In genomic region chr4:136653019-136653418, GRCm38 (mm10) we compare ENCODE assay signal across 12 mouse cellular contexts. TPM values are rescaled to one million over a fixed set of nuclear protein-coding genes. Genes with fewer than 3 reads are reported as not detected.
DNase-seq lines count a peak whose midpoint lies in the region; ATAC-seq and TF ChIP-seq lines count a peak whose summit lies in the region.
"Had no signal": no experiment of that assay in that cellular context is flagged by ENCODE, and none has a peak within 500 bp of the region (broad histone marks: within the 10 kb centered on the region; RNA-seq: fewer than 3 reads in every experiment).

No protein-coding gene starts in this region.

- WGBS in heart, embryonic 10.5 days = 52% methylated on average over 6 of the region's 6 CpGs
- 68% methylated on average over 6 of the region's 6 CpGs for WGBS in forebrain, embryonic 15.5 days

- H3K27me3 ChIP-seq in heart, embryonic 10.5 days (ENCODE audit: insufficient read depth, poor library complexity, severe bottlenecking) = peaks cover 29% of the 10 kb centered on the region; the same call in 1 of the 2 replicates
- peaks cover 11% of the 10 kb centered on the region; the same call in 1 of the 2 replicates for H3K27me3 ChIP-seq in G1E (ENCODE audit: insufficient read depth, low read length)
- no peaks in the 10 kb centered on the region for H3K27me3 ChIP-seq in forebrain, embryonic 15.5 days

- H3K4me1 ChIP-seq in heart, embryonic 10.5 days = peaks cover 26% of the 10 kb centered on the region
- H3K4me1 ChIP-seq in G1E (ENCODE audit: insufficient read depth, low read depth, low read length) = peaks cover 72% of the 10 kb centered on the region
- peaks cover 20% of the 10 kb centered on the region for H3K4me1 ChIP-seq in forebrain, embryonic 15.5 days

- H3K9me3 ChIP-seq in heart, embryonic 10.5 days = no peaks in the 10 kb centered on the region
- H3K9me3 ChIP-seq in G1E (replicated peaks) = no peaks in the 10 kb centered on the region
- no peaks in the 10 kb centered on the region for H3K9me3 ChIP-seq in forebrain, embryonic 15.5 days
- H3K9me3 ChIP-seq: limb, embryonic 10.5 days had no signal

- no peak overlapping the region for H3K4me3 ChIP-seq in heart, embryonic 10.5 days
- H3K4me3 ChIP-seq in G1E (ENCODE audit: low read depth, low read length) = peak overlapping the region; percentile 42; the same call in 1 of the 2 replicates
- H3K4me3 ChIP-seq in forebrain, embryonic 15.5 days = no peak overlapping the region
- H3K4me3 ChIP-seq: limb, embryonic 10.5 days had no signal

- TF ChIP-seq CTCF in G1E (IDR thresholded peaks at IDR 0.05; ENCODE audit: low read depth, low read length) = no peak

- DNase-seq in heart, embryonic 10.5 days (ENCODE audit: low spot score) = no peak
- DNase-seq in heart, adult 11 months = no peak
- DNase-seq in G1E (ENCODE audit: low spot score) = peak; percentile 33
- DNase-seq in right cerebral cortex, adult 18-20 months = no peak
- DNase-seq in natural killer cell, adult 2 months (ENCODE audit: low spot score in 2 of 2) = no peak

- ATAC-seq in G1E (ENCODE audit: extremely low read depth, insufficient number of reproducible peaks, low FRiP score, poor library complexity, severe bottlenecking) = peak; percentile 79
- ATAC-seq in forebrain, embryonic 15.5 days (replicated peaks) = no peak
- peak; percentile 30 for ATAC-seq in megakaryocyte progenitor cell, adult 5-6 weeks (replicated peaks; ENCODE audit: poor library complexity)
- ATAC-seq in megakaryocyte-erythroid progenitor cell, adult 5-6 weeks (replicated peaks; ENCODE audit: low FRiP score, low TSS enrichment, poor library complexity, severe bottlenecking) = no peak

- peaks cover 7% of the 10 kb centered on the region; the same call in 1 of the 2 replicates for H3K36me3 ChIP-seq in heart, embryonic 10.5 days
- H3K36me3 ChIP-seq in G1E (replicated peaks) = no peaks in the 10 kb centered on the region
- H3K36me3 ChIP-seq in forebrain, embryonic 15.5 days = peaks cover 24% of the 10 kb centered on the region

- no peak overlapping the region for H3K4me2 ChIP-seq in forebrain, embryonic 15.5 days (replicated peaks)

- H3K27ac ChIP-seq in heart, embryonic 10.5 days = peak overlapping the region; percentile 47; the same call in 1 of the 2 replicates
- peak overlapping the region; percentile 76 for H3K27ac ChIP-seq in forebrain, embryonic 15.5 days (replicated peaks)

- no peak overlapping the region for H3K9ac ChIP-seq in forebrain, embryonic 15.5 days (replicated peaks)

RNA-seq across cellular contexts. Expression of gene Lactbl1, which starts 30.6 kb away (rescaled TPM):
- not detected in 2 replicates for polyA plus RNA-seq in heart, embryonic 10.5 days (2016; fragmentation: Nextera tagmentation; extraction: Ambion mirVana)
- total RNA-seq in G1E (2014; fragmentation: Nextera tagmentation) (not detected in 2 replicates), G1E (2017) (not detected in 2 replicates)
- 0.02 and 0.04 TPM in 2 replicates for polyA plus RNA-seq in G1E (2012)
- polyA plus RNA-seq in forebrain, embryonic 15.5 days (2015; fragmentation: Nextera tagmentation; extraction: Ambion mirVana) = 0.05 TPM in 1 of 2 replicates, not detected in the other
- total RNA-seq in megakaryocyte progenitor cell, adult 5-6 weeks (2015) = 0.07 and 0.20 TPM in 2 replicates
- total RNA-seq in megakaryocyte progenitor cell, adult 5-6 weeks (2017) = 0.03 and 0.08 TPM in 2 replicates
- 0.44 TPM in 1 of 2 replicates, not detected in the other for total RNA-seq in megakaryocyte-erythroid progenitor cell, adult 5-6 weeks (2014; fragmentation: Nextera tagmentation)
- 0.27 TPM in 1 of 2 replicates, not detected in the other for total RNA-seq in megakaryocyte-erythroid progenitor cell, adult 5-6 weeks (2017)
- total RNA-seq: adrenal gland, postnatal 4 days had no signal
- polyA plus RNA-seq: C2C12; limb, embryonic 10.5 days had no signal

RNA-seq across cellular contexts. Expression of gene Tex46, which starts 42.8 kb away (rescaled TPM):
- polyA plus RNA-seq in heart, embryonic 10.5 days (2016; fragmentation: Nextera tagmentation; extraction: Ambion mirVana) = not detected in 2 replicates
- not detected in 2 replicates for total RNA-seq in G1E (2014; fragmentation: Nextera tagmentation)
- not detected in 2 replicates for total RNA-seq in G1E (2017)
- not detected in 2 replicates for polyA plus RNA-seq in G1E (2012)
- polyA plus RNA-seq in forebrain, embryonic 15.5 days (2015; fragmentation: Nextera tagmentation; extraction: Ambion mirVana) = not detected in 2 replicates
- total RNA-seq in megakaryocyte progenitor cell, adult 5-6 weeks (2015) = not detected in 2 replicates
- total RNA-seq in megakaryocyte progenitor cell, adult 5-6 weeks (2017) = not detected in 2 replicates
- total RNA-seq in megakaryocyte-erythroid progenitor cell, adult 5-6 weeks (2014; fragmentation: Nextera tagmentation) = not detected in 2 replicates
- total RNA-seq in megakaryocyte-erythroid progenitor cell, adult 5-6 weeks (2017) = not detected in 2 replicates
- total RNA-seq: adrenal gland, postnatal 4 days had no signal
- polyA plus RNA-seq: C2C12; limb, embryonic 10.5 days; stomach, embryonic 14.5 days had no signal

RNA-seq across cellular contexts. Expression of gene Kdm1a, which starts 50.5 kb away (rescaled TPM):
- polyA plus RNA-seq in heart, embryonic 10.5 days (2016; fragmentation: Nextera tagmentation; extraction: Ambion mirVana) = 31.5 and 50.1 TPM in 2 replicates
- total RNA-seq in G1E (2014; fragmentation: Nextera tagmentation) = 66.5 and 86.3 TPM in 2 replicates
- 89.9 and 107 TPM in 2 replicates for total RNA-seq in G1E (2017)
- polyA plus RNA-seq in G1E (2012) = 29.3 and 35.0 TPM in 2 replicates
- 94.3 and 108 TPM in 2 replicates for polyA plus RNA-seq in forebrain, embryonic 15.5 days (2015; fragmentation: Nextera tagmentation; extraction: Ambion mirVana)
- total RNA-seq in megakaryocyte progenitor cell, adult 5-6 weeks (2015) = 35.7 and 46.3 TPM in 2 replicates
- 78.2 and 80.5 TPM in 2 replicates for total RNA-seq in megakaryocyte progenitor cell, adult 5-6 weeks (2017)
- 61.6 and 68.5 TPM in 2 replicates for total RNA-seq in megakaryocyte-erythroid progenitor cell, adult 5-6 weeks (2014; fragmentation: Nextera tagmentation)
- 60.7 and 91.5 TPM in 2 replicates for total RNA-seq in megakaryocyte-erythroid progenitor cell, adult 5-6 weeks (2017)

Comparison
In these comparisons a context has a peak if more than half of its experiments do, and no peak if none do; other contexts are left out.
1. ATAC-seq: peak in G1E (single experiment) and megakaryocyte progenitor cell, adult 5-6 weeks (single experiment); none in forebrain, embryonic 15.5 days (single experiment) and megakaryocyte-erythroid progenitor cell, adult 5-6 weeks (single experiment).